In the genomic region with DNA sequence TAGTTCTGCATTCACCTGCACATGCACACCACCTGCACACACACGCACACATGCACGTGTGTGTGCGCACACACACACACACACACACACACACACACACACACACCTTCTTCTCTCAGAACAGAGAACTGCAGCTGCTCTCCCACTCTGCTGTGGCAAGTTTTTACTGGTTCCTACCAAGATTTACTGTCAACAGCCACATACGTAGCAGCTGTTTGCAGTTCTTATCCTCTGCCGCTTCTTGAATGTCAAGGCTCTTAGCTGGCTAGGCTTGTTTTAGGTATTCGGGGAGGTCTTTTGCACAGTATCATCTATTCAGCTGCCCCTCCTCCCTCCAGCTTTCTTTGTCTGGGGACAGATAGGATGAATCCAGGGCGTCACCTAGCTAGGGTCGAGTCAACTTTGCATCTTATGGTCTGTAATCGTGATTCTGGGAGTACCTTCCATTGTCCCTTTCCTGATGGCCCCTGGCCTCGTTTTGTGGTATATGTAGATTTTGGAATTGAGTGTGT, we compare ENCODE assay signal across 19 mouse cellular contexts.
DNase-seq lines count a peak whose midpoint lies in the region; ATAC-seq and TF ChIP-seq lines count a peak whose summit lies in the region.
"Had no signal": no experiment of that assay in that cellular context is flagged by ENCODE, and none has a peak within 500 bp of the region (broad histone marks: within the 10 kb centered on the region; RNA-seq: fewer than 3 reads in every experiment).

No protein-coding gene starts in this region.

- H3K36me3 ChIP-seq in kidney, postnatal 0 days (ENCODE audit: insufficient read depth, low read length), result no peaks in the 10 kb centered on the region
- H3K36me3 ChIP-seq in neural tube, embryonic 15.5 days, result no peaks in the 10 kb centered on the region
- H3K36me3 ChIP-seq in liver, postnatal 0 days (replicated peaks; ENCODE audit: insufficient read depth, low read length), result no peaks in the 10 kb centered on the region
- H3K36me3 ChIP-seq: G1E; hindbrain, embryonic 10.5 days had no signal

- H3K9ac ChIP-seq in kidney, postnatal 0 days (ENCODE audit: low read depth, low read length), result no peak overlapping the region
- no peak overlapping the region for H3K9ac ChIP-seq in neural tube, embryonic 15.5 days (replicated peaks)
- H3K9ac ChIP-seq in liver, postnatal 0 days (replicated peaks), result no peak overlapping the region
- H3K9ac ChIP-seq: forebrain, embryonic 13.5 days; lung, embryonic 14.5 days had no signal

- H3K9me3 ChIP-seq in kidney, postnatal 0 days (replicated peaks; ENCODE audit: low read length), result no peaks in the 10 kb centered on the region
- H3K9me3 ChIP-seq in neural tube, embryonic 15.5 days (replicated peaks), result no peaks in the 10 kb centered on the region
- H3K9me3 ChIP-seq in liver, postnatal 0 days (ENCODE audit: low read length), result no peaks in the 10 kb centered on the region; the same call in 1 of the 2 replicates
- H3K9me3 ChIP-seq: forebrain, embryonic 13.5 days; G1E; hindbrain, embryonic 10.5 days had no signal

- H3K4me2 ChIP-seq in kidney, postnatal 0 days (ENCODE audit: low read length), result no peak overlapping the region
- H3K4me2 ChIP-seq in neural tube, embryonic 15.5 days, result no peak overlapping the region
- no peak overlapping the region for H3K4me2 ChIP-seq in liver, postnatal 0 days (ENCODE audit: low read depth, low read length)
- H3K4me2 ChIP-seq: forebrain, embryonic 13.5 days; liver, embryonic 11.5 days; lung, embryonic 14.5 days had no signal

- no peak for TF ChIP-seq CTCF in kidney, postnatal 0 days (IDR thresholded peaks at IDR 0.05; ENCODE audit: low read depth)
- TF ChIP-seq CTCF in liver, postnatal 0 days (IDR thresholded peaks at IDR 0.05; ENCODE audit: low read depth), result no peak

- no peak for TF ChIP-seq EP300 in liver, postnatal 0 days (IDR thresholded peaks at IDR 0.05; ENCODE audit: low read depth)

- peak; percentile 67 to 85 for DNase-seq in adrenal gland, adult (ENCODE audit: inconsistent age in 2 of 2, low spot score in 1 of 2)
- no peak for DNase-seq in adrenal gland, postnatal 25 days
- peak; percentile 80 for DNase-seq in kidney, postnatal 0 days (ENCODE audit: low spot score)
- no peak for DNase-seq in kidney, postnatal 25 days
- peak; percentile 30 to 68 for DNase-seq in adrenal gland, postnatal 36 days
- no peak for DNase-seq in thymus, postnatal 4 days
- no peak for DNase-seq in liver, postnatal 0 days
- DNase-seq: cerebellum, adult 11-12 months; cerebellum, postnatal 36 days; kidney, adult 9 months; lung, embryonic 14.5 days; lung, postnatal 4 days; thymus, postnatal 25 days had no signal

- H3K4me3 ChIP-seq in kidney, postnatal 0 days (replicated peaks; ENCODE audit: low read depth, low read length), result no peak overlapping the region
- no peak overlapping the region for H3K4me3 ChIP-seq in neural tube, embryonic 15.5 days (replicated peaks)
- no peak overlapping the region for H3K4me3 ChIP-seq in liver, postnatal 0 days (ENCODE audit: low read depth, low read length)
- H3K4me3 ChIP-seq: erythroblast, embryonic 14.5 days; forebrain, embryonic 13.5 days; hindbrain, embryonic 10.5 days had no signal

- ATAC-seq in kidney, postnatal 0 days (replicated peaks; ENCODE audit: low FRiP score, low read depth), result 0 out of 2 replicates have a peak, but pooled peaks have one; percentile 38
- no peak for ATAC-seq in neural tube, embryonic 15.5 days (ENCODE audit: low FRiP score)
- no peak for ATAC-seq in liver, postnatal 0 days
- ATAC-seq: forebrain, embryonic 13.5 days had no signal

- H3K27ac ChIP-seq in kidney, postnatal 0 days, result no peak overlapping the region; the same call in 1 of the 2 replicates
- H3K27ac ChIP-seq in neural tube, embryonic 15.5 days (replicated peaks), result peak overlapping the region; percentile 9; the same call in 1 of the 2 replicates
- H3K27ac ChIP-seq in liver, postnatal 0 days (ENCODE audit: low read depth), result no peak overlapping the region
- H3K27ac ChIP-seq: forebrain, embryonic 13.5 days; hindbrain, embryonic 10.5 days had no signal

- H3K27me3 ChIP-seq in kidney, postnatal 0 days (ENCODE audit: insufficient read depth, low read length), result no peaks in the 10 kb centered on the region
- no peaks in the 10 kb centered on the region for H3K27me3 ChIP-seq in neural tube, embryonic 15.5 days (replicated peaks)
- H3K27me3 ChIP-seq in liver, postnatal 0 days (ENCODE audit: insufficient read depth, low read length), result no peaks in the 10 kb centered on the region
- H3K27me3 ChIP-seq: forebrain, embryonic 13.5 days had no signal

- WGBS in kidney, postnatal 0 days, result 41% methylated on average over 10 of the region's 10 CpGs
- WGBS in neural tube, embryonic 15.5 days, result 63% methylated on average over 10 of the region's 10 CpGs
- WGBS in liver, postnatal 0 days (ENCODE audit: insufficient replicate concordance), result 81% methylated on average over 10 of the region's 10 CpGs

- peaks cover 8% of the 10 kb centered on the region; the same call in 1 of the 2 replicates for H3K4me1 ChIP-seq in kidney, postnatal 0 days (replicated peaks; ENCODE audit: insufficient read depth, low read length)
- H3K4me1 ChIP-seq in neural tube, embryonic 15.5 days, result peaks cover 13% of the 10 kb centered on the region
- H3K4me1 ChIP-seq in liver, postnatal 0 days (ENCODE audit: insufficient read depth), result no peaks in the 10 kb centered on the region
- H3K4me1 ChIP-seq: forebrain, embryonic 13.5 days had no signal

Comparison
In these comparisons a context has a peak if more than half of its experiments do, and no peak if none do; other contexts are left out.
1. DNase-seq: peak in adrenal gland, adult (2 of 2), kidney, postnatal 0 days (single experiment) and adrenal gland, postnatal 36 days (2 of 2); none in adrenal gland, postnatal 25 days (single experiment), kidney, postnatal 25 days (0 of 2), thymus, postnatal 4 days (single experiment) and liver, postnatal 0 days (single experiment).